Mouse (Mus musculus) spleen, postnatal 36 days (tissue): ENCODE measurements around the gene 4931428F04Rik.

Source experiments
- DNase-seq, 2 experiments: peaks; one replicate each; pipeline ENCODE4 v3.0.0; 2022; ENCODE audit warnings: low spot score in 2 of 2, mixed read lengths in 1 of 2

The 4931428F04Rik gene

DNA sequence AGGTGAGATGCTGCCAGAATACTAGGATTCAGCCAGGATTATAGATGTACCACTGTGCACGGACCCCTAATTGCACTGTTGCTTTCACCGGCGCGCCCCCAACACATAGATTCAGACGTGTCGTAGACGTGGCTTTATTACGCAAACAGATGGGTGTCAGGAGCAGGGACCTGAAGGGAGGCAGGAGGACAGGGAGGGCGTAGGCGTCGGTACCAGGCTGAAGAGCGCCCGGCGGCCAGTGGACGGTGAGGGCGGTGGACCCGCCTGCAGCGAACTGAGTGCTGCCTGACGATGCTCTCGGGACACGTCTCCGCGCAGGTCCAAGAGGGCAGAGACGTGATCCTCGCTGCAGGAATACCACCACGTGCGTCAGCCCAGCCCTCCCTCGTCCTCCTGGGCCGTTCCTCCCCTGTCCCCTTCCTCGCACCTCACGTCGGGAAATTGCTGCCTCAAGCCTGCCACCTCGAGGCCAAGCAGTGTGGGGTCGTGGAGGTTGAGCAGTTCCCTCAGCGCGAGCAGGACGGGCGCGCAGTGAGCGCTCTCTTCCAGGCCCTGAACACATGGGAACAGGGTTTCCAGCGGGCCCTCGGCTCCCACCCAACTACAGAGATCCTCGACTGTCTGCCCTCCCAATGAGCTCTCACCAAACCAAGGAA, at the start of gene 4931428F04Rik:
Gene 4931428F04Rik (minus strand): TSS at position 60 of the 656 bp plus-strand sequence.
- DNase-seq: peak in 1 of 2 experiments; percentile 30

DNA sequence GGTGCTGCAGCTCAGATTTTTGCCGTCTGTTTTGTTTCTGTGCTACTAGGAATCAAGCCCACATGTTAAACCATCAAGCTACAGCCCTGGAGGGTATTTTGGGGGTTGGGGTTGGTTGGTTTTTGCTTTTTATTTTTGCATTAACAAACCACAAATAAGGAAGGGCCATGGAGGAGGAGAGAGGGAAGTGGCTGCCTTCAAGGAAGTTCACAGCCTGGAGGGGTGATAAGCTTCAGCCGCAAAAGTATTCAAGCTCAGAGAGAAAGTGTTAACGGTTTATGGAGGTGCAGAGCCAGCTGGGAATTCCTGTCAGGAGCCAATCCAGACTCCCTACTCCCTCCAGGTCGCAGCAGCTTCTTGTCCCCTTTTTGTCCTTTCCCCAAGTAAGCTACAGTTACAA, 49.3 kb upstream of the 4931428F04Rik start:
- DNase-seq: no peak

DNA sequence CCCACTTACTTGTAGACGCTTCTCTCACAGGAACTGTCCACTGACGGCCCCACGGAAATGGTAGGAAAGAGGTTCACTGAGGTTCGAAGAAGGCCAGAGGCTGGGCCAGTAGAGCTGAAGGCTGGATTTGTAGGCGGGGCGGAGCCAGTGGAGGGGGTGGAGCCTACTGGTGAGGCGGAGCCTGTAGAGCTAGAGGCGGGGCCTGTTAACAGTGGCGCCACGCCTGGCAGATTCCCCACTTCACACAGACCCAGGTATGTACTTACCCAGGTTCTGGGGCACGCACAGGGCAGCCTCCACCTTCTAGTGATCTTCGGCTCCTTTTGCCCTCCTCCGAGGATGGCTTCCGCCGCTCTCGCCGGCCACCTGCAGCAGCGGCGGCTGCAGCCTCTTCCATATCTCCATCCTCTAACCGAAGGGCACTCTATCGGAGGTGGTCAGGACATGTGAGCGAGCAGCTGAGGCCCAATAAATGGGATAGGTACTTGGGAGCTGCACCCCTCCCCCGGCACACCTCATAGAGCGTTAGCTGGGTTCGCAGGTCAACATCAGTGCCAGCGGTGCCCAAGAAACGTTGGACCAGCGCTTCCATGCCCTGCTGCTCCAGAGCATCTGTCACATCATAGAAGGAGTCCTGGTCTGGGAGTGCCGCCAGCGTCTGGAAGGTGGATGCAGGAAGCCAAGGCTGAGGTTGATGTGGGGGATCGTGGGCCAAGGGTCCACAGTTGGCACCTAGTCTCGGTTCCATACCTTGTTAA, 46.9 kb upstream of the 4931428F04Rik start:
- no peak for DNase-seq

DNA sequence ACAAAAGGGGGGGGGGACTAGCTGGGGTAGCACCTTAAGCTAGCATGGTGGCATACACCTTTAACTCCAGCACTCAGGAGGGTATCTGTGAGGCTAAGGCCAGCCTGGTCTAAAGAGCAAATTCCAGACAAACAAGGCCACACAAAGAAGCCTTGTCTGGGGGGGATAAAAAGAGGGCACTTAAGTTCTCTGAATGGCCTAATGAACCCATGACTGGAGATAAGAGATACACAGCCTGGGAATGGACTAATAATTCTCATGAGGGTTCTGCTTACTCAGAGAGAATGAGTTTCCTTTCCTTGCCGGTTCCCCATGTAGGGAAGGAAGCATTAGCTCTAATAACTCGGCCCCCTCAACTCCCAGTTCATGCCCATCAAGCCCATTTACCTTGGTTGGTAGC, 42.9 kb upstream of the 4931428F04Rik start:
- DNase-seq: no peak

DNA sequence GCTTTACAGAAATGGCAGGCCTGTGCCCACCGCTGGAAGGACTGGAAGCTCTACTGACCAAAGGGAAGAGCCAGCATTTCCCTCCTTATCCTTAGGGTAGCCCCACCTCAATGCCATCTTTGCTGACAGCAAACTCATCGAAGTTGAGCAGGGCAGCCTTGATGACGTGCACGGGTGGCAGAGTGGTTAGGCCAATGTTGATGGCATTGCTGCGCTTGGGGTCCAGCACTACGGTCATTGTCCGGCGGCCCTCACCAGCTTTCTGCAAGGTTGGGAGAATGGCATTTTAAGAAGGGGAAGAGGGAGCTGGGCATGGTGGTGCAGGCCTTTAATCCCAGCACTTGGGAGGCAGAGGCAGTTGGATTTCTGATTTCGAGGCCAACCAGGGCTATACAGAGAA, 42.3 kb upstream of the 4931428F04Rik start:
- DNase-seq: no peak

DNA sequence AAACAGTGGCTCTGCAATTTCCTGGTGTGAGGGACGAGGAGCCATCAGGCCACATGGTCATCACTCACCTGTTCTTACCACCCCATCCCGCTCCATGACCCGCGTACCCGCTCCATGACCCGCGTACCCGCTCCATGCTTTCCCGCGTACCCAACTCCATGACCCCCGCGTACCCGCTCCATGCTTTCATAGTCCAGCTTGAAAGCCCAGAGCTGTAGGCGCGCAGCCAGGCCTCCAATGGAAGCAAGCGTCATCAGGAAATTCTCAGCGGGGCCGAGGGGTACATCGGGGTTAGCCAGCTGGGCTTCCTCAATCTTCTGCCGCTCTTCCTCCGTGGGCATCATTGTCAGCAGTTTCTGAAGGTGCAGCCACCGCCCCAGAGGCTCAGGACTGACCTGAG, 41.8 kb upstream of the 4931428F04Rik start:
- DNase-seq: no peak

DNA sequence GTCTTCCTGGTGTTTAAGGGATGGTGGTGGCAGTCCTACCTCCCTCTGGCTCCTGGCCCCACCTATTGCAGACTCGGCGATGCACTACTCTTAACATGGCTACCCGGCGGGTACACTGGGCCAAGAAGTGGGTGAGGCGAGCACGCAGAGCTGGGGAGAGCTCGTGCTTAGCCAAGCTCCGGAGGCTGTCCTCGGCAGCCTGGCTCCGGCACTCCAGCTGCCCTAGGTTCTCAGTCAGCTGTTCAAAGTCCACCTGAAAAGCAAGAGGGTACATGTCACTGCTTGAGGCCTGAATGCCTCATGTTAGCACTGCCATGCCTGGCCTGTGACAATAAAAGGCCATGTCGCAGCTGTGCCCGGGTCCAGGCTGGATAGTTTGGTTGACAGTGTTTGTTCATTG, 40.7 kb upstream of the 4931428F04Rik start:
- no peak for DNase-seq

DNA sequence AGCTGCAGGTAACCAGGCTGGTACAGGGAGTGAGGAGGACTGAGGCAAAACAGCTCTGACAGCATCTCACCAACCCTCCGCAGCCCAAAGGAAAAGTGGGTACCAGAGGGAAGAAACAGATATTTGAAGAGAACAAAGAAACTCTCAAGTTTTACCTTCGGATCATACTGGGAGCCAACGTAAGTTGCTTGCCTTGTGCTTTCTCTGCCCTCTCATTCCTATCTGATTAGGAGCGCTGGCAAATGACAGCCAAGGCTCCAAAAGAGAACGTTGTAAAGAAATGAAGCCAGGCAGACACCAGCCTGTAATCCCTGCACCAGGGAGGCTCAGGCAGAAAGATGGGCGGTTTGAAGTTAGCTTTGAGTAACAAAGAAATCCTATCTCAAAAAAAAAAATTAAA, 37.3 kb upstream of the 4931428F04Rik start:
- no peak for DNase-seq

DNA sequence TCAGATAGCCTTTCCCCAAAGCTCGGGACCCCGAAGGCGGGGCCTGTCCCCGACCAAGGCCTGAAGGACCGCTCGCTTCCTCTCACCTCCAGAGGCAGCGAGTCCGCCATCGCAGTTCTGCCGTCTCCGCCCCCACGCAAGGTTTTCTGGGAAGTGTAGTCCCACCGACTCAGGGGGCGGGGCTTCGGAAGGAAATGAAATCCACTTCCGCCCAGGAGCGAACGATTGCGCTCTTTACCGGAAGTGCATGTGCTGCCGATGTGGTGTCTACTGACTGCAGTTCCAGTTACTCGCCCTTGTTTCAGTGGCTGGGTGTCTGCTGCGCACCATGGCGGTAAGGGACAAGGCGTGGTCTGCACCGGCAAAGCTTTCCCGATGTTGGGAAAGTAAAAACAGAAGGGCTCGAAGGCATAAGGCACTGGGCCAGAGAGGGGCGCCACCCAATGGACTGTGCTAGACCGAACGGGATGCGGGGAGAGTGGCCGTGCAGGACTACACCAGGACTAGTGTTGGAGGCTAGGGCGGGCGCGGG, 36.5 kb upstream of the 4931428F04Rik start, which contains the start of the genes Lrrc29 and Tmem208:
Gene Lrrc29 (minus strand): TSS at position 138 of the 532 bp plus-strand sequence.
Gene Tmem208 (plus strand): TSS at position 214 of the 532 bp plus-strand sequence.
- peak; percentile 96 to 98 for DNase-seq

DNA sequence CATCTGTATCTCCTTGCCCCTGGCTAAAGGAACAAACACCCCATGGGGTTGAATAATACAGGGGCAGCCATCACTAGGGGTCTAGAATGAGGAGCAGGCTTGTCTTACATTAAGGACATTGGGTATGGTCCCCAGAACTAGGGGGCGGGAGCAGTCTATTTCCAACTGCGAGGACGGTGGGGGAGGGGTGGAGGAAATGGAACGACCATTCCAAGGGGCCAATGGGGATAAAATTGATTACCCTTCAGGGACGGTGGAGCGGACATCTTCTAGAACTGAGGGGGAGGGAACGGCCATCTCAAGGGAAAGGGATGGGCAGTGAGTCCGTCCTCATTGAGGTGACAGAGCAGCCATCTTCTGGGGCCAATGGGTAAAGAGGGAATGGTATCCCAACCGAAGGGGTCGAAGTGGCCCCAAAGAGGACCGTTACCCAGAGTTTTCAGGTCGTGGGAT, 36.0 kb upstream of the 4931428F04Rik start:
- no peak for DNase-seq

DNA sequence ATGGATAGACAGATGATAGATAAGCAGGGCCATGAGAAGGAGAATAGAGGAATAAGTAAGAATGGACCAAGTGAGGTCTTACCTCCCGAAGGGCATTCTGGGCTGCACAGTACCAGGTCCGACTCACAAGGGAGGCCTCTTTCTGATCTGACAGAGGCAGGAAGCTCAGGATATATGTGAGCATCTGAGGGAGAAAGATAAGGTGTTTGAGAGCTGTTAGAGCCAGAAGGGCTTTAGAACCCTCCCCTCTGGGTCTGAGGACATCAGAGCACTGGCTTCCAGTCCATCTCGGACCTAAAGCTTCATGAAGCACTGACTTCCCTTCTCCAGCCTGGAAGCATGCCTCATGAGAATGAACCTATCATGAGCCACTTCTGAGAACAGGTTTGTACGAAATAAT, 33.5 kb upstream of the 4931428F04Rik start:
- peak; percentile 25 to 58 for DNase-seq

DNA sequence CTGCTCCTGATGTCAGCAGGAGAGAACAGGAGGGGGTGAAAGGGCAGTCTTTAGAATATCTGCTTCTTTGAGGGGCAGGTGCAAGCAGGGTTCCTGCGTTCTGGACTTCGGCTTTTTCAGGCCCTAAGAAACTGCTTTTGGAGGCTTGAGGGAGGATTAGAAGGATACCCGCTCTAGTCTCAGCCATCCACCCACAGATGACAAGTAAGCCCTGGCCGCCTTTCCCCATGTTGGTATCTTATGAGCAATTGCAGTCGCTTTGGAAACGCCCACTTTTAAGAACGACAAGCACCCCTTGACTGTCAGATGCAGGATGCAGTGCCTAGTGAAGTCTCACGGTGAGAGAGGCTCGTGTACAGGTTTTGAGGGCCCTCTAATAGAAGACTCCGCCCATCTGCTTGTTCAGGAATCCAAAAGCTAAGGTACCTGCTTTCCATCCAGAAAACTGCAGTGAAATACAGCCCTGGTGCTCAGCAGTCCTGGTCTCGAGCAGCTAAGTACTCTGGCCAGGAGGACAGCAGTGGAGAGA, 29.1 kb upstream of the 4931428F04Rik start:
- DNase-seq: no peak

DNA sequence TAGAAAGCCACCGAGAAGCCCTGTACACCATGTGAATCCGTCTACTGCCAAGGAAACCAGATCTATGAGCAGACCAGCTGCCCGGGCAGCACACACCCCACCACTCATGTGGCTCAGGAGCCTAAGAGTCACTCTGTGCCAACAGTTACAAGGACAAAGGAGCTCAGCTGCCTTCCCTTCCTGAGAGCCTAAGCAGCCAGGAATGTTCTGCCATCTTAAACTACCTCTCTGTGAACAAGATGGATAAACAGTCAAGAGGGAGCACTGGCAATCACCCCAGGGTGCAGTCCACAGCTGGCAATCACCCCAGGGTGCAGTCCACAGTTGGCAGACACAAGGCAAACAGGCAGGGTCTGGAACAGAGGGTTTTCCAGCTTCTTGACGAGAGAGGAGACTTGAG, 28.3 kb upstream of the 4931428F04Rik start:
- DNase-seq: no peak

DNA sequence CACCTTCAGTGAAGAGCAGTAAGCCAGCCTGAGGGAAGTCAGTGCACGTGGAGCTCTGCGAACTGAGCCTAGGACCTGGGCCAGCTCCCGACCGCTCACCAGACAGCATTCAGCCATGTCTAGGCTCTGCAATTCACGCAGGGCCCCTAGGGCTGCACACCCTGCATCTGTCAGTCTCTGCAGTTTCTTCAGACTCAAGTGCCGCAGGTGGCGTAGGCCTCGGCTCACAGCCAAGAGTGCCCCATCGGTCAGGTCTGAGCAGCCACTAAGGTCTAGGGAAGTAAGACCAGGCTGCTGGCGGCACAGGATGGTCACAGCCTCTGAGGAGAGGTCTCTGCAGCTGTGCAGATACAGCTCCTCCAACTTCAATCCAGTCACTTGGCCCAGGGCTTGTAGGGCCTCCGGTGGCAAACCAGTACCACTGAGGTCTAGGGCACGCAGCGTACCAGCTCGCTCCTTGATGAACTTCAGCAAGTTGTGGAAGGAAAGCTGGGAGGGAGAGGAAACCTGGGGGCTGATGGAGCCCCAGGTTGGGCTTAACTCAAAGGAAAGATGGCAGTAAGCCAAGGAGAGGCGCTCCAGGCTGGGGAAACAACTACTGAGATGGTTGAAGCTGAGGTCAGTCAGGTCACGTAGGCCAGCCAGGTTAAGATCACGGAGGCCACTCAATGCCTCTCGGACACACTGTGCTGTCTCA, 25.6 kb upstream of the 4931428F04Rik start:
- DNase-seq: no peak

DNA sequence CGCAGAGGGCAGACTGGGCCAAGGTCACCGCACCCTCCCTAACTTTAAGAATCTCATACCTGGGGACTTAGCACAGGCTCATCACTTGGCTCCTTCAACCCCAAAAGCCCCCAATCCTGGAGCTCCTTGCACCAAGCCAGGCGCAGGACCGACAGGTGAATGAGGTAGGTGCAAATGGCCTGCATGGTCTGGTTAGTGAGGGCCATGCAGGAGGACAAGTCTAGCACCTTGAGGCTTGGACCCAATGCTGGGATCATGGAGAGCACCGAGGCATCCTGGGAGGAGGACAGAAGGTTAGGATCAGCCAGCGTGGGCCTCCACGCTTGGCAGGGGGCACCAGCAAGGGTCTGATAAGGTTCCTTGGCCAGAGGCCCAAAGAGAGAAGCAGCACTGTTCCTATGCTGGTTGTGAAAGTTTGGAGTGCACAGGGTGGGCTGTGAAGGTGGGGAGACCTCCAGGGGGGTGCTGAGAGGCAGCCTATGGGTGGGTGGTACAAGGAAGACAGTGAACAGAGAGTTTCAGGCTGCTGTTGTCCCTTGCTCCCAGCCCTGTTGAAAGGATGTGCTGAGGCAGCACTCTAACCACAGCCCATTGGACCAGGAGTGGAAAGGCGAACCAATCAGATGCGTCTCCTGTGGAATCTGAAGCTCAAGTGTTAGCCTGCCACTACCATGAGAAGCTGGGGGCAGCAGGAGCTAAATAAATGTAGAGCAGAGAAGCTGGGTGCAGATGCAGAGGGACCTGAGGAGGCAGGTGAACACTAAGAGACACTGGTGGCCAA, 24.1 kb upstream of the 4931428F04Rik start:
- DNase-seq: no peak

DNA sequence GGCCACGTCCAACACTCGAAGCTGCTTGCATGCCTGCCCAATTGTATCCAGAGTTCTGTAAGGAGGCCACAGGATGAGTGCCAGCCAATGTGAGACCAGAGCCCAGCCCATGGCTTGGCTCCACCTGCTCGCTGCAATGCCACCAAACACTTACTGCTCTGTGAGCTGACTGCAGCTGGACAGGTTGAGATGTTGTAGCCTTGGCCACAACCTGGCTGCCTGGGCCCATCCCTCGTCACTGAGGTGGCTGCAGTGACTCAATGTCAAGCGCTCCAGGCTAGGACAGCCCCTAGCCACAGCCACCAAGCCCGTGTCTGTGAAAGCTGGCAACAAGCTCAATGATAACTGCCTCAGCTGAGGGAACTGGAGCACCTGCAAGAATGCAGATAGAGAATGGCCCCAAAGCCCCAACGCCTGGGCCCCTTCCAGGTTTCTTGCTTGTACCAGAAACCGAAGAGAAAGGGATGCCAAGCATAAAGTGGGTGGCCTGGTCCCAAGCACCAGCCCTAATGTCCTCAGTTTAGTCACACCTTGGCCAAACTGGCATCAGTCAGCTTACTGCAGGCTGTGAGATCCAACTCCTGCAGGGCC, 23.3 kb upstream of the 4931428F04Rik start:
- DNase-seq: no peak

DNA sequence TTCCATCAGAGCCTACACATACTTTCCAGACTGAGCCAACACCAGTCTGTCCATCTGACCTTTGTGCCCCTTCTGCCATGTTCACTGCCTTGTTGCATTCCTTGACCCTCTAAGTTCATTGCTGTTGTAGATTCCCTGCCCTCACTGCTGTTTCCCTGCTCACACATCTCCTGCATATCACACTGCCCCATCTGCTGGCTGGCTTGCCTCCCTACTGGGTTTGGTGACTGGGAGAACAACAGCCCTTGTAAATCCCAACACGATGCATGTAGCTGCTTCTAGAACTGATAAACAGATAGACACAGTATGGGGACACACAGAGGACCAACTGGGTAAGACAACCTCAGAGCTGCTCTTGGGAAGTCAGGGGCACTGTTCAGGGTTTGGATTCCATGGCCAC, 22.1 kb upstream of the 4931428F04Rik start:
- DNase-seq: no peak

DNA sequence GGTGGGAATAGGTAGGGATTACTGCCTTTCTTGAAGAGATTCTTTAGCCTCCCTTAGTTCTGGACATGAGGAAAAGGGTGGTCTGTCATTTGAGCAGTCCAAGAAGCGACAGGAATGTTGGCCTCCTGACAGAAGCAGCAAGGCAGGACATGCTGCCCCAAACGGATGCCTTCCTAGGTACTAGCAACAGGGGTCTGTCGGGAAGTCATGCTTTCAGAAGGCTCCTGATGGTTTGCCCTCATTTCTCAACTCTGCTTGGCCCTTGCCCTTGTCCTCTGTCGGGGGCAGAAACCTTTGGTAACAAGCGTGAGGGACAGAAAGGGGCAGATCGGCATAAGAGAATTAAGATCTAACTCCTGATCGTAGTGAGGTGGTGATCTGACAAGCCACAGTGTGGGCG, 20.5 kb upstream of the 4931428F04Rik start:
- no peak for DNase-seq

DNA sequence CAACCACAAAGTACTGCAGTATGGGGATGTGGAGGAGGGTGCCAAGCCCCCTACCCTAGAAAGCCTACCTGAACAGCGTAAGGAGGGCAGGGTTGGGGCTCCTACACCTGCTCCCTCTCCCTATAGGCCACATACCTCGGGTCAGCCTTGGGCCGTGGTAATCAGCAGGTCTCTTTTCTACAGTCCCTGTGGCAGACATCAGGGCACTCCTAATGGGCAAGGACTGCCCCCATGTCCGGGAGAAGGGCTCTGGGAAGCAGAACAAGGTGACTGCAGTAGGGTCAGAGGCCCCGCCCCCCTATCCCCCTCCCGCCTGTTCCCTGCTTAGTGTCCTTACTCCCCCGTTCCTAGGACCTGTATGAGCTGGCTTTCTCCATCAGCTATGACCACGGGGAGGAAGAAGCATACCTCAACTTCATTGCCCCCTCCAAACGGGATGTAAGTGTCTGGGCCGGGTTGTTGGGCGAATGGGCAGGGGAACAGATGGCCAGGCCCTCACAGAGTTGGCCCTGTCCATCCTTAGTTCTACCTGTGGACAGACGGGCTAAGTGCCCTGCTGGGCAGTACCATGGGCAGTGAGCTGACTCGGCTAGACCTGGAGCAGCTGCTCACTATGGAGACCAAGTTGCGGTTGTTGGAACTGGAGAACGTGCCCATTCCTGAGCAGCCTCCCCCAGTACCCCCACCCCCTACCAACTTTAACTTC, 19.6 kb upstream of the 4931428F04Rik start:
- no peak for DNase-seq

DNA sequence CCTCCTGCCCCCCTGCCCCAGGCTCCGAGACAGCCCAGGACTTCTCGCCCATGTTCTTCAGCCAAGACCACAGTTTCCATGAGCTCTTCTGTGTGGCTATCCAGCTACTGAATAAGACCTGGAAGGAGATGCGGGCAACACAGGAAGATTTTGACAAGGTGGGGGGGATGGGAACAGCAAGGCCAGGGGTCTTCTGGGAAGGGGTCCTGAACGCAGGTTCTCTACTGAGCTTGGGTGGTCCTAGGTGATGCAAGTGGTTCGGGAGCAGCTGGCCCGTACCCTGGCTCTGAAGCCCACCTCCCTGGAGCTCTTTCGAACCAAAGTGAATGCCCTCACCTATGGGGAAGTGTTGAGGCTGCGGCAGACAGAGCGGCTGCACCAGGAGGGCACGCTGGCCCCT, 18.8 kb upstream of the 4931428F04Rik start:
- DNase-seq: no peak
